Mouse (Mus musculus) layer of hippocampus, adult 18-20 months (tissue): ENCODE data around the gene Gm8082. TPM values are rescaled to one million over a fixed set of nuclear protein-coding genes. Genes with fewer than 3 reads are reported as not detected.
"Not testable (repeated sequence)": the region's sequence is repeated elsewhere in the genome, so short reads cannot be mapped to it uniquely, and the experiment has no call there.

Experiments
- DNase-seq, 2 experiments: peaks; one replicate each; pipeline ENCODE4 v3.0.0; 2022; ENCODE audit warnings: low spot score in 2 of 2
- long read RNA-seq: library from polyadenylated mRNA; stranded (forward); transcript quantifications from one replicate; pipeline ENCODE4 v2.0.0, GENCODE M21; 2021
- total RNA-seq, 2 experiments: library from RNA; stranded (reverse); gene quantifications; 2 replicates each; pipeline ENCODE4 v1.2.3; 2021

Gm8082 gene
- total RNA-seq, result not detected
- long read RNA-seq, result 0 reads

- not testable (repeated sequence) for DNase-seq
Observed at GRCm38 (mm10) chr14:42993524-42993923, at the start of gene Gm8082. Gm8082 (minus strand) TSS chr14:42993624.

- not testable (repeated sequence) for DNase-seq
Observed at GRCm38 (mm10) chr14:43015528-43015927, 22.1 kb upstream of the Gm8082 start, which contains the start of gene Gm10376. Gm10376 (minus strand) TSS chr14:43015628.

Other genes with a start within 250 kb of the Gm8082 start
- not detected for gene Gm3015, start 224.8 kb downstream of the Gm8082 start, total RNA-seq
- not detected for gene Gm10377, start 195.6 kb downstream of the Gm8082 start, total RNA-seq
- gene Gm21977, start 140.1 kb downstream of the Gm8082 start, total RNA-seq, result not detected
- gene Gm10376, start 22.0 kb upstream of the Gm8082 start, total RNA-seq, result not detected
- not detected for gene Gm8094, start 83.0 kb upstream of the Gm8082 start, total RNA-seq
- not detected for gene Gm8104, start 107.0 kb upstream of the Gm8082 start, total RNA-seq
- gene Gm7233, start 186.2 kb upstream of the Gm8082 start, total RNA-seq, result under 1 TPM in 1 of 2 experiments, not detected in 1; 0.23 TPM
- gene Gm8122, start 241.7 kb upstream of the Gm8082 start, total RNA-seq, result not detected